Mouse (Mus musculus): ENCODE measurements around the gene Capn3.

DNA sequence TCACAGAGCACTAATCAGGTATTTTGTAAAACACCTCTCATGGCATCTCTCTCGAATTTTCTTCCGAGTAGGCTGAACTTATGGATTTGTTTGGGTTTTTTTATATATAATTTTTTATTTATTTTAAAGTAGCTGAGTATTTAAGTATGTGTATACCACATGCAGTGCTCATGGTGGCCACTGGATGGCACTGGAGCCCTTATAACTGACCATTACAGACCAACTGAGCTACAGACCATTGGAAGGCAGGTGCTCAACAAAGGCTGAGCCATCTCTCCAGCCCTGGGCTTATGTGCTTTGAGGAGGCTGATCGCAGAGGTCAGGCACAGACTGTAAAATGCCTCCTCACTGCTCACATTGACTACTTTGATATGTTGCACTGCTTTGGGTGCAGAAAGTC lies 22.8 kb downstream of the Capn3 start:
- TF ChIP-seq POLR2A (IDR thresholded peaks at IDR 0.05; ENCODE audit: borderline replicate concordance, low read depth, low read length) (no peak), CTCF (IDR thresholded peaks at IDR 0.05; ENCODE audit: low read depth, low read length) (peak; percentile 69)

All from bone marrow macrophage, adult 2 months (primary cell).